Mouse (Mus musculus) cerebellum, adult 11 months (tissue): ENCODE data around the gene Utrn.
A peak's percentile ranks its signal among the peaks of the same experiment; 100 is the strongest.

ENCODE experiments used
- DNase-seq: peaks from one replicate; pipeline ENCODE4 v3.0.0; 2022

The Utrn gene

DNA sequence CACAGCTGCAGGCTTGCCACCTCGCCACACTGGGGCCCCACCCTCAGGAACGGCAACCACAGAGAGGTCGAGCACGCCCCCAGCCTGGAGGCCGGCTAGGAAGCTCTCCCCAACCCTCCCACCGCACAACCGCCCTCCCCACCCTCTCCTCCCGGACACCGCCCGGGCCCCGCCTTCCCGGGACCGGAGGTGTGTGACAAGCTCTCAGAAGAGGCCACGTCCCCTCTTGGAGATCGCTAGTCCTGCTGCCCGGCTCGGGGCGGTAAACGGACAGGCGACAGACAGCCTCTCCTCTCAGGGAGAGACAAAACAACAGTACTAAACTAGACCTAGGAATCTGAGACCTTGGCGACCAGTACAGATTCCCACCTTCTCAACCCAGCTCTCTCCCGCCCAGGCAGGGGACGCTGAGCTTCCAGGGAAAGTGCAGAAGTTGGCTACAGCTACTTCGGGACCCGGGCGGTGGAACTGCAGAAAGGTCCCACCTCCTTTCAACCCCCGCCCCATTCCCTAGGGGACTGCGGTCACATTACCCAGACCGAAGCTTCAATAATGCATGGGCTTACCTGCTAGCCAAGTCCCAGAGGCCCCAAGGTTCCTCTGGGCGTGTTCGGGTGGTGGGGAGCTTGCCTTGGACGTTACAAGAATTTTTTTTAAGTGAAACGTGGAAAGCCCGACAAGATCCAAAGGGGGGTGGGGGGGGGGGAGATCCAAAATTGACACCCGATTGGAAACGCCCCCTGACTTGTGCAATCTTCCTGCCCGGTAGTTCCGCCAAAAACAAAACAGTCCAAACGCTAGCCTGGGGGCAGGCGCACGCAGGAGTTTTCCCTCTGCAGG lies 756 bp downstream of the Utrn start:
- DNase-seq, result peak; percentile 58

DNA sequence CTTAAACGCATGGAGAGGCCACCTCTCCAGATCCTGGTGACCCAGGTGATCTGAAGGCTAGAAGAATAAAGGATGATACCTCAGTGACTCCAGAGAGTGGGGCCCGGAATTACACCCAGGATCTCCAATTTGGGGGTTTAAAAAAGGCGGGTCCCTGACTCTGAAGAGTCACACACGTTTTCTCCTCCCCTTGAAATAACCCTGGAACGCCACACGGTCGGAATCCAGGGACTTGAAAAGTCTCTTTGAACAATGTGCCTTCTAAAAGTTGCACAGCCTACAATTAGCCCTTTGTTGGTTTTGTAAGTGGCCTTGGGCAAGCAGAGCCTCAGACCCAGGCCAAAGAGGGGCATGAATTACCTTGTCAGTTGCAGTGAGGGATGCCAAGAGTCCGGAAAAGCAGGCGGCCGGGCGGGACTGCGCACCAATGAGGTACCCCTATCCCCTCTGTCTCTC lies 1.4 kb downstream of the Utrn start:
- no peak for DNase-seq

DNA sequence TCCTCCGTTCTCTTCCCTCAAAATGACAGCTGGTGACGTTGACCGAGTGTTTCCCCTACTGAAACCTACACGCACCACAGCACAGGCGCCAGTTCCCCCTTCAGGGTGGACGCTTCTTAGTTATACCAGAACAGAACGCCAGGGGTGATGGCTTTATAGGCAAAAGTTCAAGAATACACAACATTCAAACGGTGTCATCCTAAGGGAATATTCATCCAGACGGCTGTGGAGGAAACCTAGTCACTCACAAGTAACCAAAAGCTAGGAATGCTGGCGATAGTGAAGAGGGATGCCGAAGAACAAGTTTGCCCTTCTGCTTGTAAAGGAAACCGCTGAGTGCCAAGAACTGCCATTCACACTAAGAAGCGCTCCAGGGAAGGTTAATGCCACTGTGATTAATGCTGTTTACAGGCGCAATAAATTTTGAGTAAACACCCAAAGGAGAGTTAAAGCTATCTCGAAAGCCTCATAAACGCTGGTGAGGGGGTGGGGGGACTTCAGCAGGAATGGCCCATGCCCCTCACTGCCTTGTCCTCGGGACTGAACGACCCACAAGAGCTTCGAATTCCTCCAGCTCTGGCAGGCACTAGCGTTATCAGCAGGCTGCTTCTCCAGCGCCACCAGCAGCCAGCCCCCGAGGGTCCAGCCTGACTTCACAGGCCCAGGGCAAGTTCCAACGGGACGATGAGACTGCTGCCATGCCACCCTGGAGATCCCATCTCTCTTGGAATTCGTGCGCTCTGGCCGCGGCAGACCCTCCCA lies 2.0 kb downstream of the Utrn start:
- peak; percentile 17 for DNase-seq

DNA sequence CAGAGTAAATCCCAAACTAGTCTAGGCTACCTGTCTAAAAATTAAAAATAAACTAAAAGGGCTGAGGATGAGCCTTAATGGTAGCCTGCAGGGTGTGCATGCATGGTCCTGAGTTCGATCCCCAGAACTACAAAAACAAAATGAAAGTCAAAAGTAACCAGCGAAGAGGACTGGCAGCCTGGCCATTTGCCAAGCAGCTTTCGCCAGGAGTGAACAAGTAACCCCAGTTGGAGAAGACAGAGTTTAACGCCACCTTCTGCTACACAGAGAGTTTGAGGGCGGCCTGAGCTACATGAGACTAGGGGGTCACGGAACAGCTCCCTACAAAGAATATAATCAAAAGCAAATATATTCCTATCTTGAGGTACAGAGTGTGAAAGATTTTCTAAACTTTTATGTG lies 4.0 kb downstream of the Utrn start:
- no peak for DNase-seq

DNA sequence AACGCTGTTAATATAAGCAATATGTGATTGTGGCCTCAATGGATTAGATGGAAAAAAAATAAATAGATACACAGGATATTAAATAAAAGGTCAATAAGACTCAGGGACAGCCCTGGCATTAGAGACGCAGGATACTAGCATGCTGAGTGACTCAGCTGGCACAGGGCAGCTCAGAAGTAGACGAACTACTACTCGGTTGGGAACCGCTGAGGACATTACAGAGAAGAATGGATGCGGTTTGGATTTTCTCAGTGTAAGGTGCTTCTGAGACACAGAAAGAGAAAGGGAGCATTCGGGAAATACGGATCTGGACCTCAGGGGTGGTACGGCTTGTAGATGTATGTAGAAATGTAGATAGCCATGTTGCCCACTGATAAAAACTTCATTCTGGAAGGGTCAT lies 5.6 kb downstream of the Utrn start:
- no peak for DNase-seq

DNA sequence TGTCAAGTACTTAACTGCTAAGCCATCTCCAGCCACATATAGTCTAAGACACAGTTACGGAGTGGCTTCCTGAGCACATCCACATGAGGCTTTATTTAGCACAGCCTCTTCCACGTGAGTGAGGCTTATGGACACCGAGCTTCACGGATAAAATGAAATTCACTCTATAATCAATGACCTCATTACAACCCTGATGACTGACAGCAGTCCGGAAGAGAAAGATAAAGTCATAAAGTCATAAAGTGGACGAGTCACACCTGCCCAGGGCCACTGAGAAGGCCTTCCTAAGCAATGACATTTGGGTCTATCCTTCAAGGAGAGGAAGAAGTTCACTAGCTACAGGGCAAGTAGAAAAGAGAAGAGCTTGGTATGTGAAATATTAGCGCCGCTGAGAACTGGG lies 7.1 kb downstream of the Utrn start:
- DNase-seq, result no peak

DNA sequence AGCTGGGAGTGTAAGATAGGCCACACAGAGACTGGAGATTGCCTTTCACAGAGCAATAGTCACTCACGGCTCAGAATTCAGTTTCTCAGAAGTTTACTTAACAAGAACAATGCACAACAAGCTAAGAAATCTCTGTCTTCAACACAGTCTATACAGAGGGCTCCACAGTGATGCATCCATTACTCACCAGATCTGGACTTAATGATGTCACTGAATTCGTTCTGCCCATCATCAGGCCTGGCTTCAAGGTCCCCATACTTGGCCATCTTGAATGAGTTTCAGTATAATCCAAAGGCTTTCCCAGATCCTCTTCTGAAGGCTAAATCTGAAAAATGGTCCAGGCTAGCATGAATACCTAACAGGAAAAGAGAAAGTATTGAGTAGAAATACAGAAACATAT lies 7.8 kb downstream of the Utrn start:
- no peak for DNase-seq

DNA sequence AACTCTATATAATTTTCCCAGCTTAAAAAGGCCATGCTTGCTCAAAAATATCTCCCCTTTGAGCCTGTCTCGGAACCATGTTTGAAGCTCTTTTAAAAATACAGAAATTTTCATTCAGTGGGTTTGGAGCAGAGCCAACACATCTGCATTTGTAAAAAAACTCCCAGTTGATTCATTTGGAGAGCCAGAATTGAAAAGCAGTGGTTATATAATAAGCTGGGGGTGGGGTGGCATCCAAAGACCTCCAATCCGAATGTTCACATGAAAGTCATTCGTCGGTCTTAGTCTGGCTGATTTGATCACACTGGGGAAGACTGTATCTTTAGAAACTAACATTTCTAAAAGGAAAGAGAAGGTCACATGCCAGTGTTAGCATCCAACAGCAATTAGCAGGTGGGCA lies 8.4 kb downstream of the Utrn start:
- DNase-seq, result no peak

DNA sequence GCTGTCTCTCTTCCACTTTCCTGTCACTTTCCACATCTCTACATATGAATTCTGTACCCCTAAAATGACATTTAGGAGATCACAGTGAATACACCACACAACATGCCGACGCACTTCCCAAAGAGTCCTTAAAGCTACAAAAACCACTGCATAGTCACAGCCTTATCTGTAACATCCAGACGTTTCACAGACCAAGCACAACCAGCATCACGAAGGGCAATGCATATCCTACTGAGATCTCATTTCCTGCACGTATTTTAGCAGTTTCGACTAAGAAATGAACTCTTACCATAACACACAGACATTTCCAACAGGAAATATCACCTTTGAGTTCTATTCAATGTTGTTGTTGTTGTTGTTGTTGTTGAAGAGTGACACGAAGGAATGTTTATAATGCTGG lies 8.8 kb downstream of the Utrn start:
- no peak for DNase-seq

DNA sequence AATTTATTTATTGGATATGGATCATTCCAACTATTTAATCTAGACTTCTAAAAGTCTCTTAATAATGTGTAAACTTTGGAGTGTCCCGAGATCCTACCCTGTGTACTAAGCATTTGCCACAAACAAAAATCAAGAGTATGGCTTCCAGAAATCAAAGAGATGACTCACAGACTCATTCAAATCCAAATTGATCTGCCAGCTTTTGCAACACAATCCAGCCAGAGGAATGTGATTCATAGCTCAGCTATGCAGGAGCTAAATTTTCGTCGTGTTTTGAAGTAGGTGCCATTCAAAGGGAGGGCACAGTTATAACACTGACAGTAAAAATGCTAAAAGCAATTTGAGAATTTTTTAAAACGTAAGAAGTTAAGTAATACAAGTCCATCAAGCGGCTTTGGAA lies 11.1 kb downstream of the Utrn start:
- DNase-seq, result no peak

DNA sequence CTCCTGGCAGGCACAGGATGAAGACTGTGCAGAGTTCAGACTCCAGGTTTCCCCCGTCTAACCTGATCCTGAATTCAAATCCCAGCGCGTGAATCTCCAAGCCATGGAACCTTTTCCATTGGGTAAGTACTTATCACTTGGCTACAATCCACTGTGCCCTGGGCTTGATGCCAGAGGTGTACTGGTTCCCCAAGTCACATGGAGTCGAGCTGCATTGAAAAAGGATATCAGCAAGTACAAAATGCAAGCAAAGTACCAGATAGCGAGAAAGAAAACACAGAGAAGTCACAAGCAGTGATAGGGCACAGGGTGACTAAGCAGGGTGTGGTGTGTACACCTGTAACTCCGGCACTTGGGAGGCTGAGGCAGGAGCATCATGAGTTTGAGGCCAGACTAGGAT lies 14.9 kb downstream of the Utrn start:
- DNase-seq, result peak; percentile 42

DNA sequence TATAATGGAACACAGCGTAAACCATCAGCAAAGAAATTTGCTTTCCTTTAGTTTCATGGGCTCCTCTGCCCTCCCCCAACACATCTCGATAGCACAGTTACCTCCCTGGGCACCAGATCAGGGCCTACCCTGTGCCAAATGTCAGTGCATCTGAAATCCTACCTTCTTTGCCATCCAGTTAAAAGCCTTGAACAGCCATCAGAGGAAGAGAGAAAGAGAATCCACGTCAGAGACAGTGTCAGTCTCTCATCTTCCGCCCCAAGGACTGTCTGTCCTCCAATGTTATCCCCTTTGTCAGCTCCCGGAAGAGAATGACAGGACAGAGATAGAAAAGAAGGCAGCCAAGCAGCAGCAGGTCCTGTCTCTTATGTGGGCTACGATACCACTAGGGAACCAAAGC lies 15.4 kb downstream of the Utrn start:
- DNase-seq, result peak; percentile 26

DNA sequence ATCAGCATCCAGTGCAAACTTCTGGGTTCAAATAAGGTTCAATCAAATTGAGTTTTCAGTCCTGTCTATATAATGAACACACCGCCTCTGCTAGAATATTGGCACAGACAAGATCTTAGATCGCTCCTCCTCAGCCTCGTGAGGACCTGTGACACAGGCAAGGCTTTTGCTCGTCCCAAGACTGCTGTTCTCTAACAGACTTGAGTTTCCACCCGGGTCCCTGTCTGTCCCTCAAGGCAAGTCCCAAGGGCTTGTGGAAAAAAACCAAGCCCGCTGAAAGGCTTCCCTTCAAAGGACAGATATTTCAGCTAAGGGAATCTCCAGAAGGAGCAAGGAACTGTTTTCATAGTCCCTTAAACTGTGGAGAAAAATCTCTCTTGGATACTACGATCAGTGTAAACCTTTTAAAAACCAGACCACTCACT lies 16.0 kb downstream of the Utrn start:
- no peak for DNase-seq

DNA sequence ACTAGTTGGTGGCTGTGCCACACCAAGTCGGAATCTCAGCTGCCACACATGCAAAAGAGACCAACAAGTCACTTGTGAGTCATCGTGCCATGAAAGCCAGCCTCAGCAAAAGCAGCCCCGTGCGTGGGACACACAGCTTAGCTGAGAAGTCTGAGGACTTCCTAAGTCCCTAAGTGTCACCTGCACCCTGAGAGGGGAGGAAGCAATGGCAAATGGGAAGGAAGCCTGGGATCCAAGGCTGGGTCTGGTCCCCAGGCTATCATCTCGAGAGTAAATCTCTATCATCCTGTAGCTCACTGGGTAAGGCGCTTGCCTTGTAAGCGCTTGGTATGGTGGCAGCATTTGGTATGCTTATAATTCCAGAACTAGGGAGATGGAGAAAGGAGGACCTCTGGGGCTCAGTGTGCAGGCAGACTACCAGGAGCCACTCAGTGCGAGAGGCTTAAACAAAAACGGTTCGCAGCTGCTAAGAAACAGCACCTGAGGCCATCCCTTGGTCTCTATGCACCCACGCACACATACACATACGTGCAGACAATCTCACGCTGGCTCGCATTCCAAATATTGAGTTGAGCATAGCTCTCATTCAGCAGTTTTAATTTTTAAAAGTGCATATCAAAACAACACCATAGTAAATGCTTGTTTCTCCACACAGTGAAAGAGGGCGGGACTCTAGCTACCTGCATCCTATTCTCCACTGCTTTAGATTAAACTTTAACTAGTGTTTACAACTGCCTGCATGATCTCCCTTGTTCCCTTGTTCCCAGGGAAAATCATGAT lies 16.6 kb downstream of the Utrn start:
- DNase-seq, result no peak

DNA sequence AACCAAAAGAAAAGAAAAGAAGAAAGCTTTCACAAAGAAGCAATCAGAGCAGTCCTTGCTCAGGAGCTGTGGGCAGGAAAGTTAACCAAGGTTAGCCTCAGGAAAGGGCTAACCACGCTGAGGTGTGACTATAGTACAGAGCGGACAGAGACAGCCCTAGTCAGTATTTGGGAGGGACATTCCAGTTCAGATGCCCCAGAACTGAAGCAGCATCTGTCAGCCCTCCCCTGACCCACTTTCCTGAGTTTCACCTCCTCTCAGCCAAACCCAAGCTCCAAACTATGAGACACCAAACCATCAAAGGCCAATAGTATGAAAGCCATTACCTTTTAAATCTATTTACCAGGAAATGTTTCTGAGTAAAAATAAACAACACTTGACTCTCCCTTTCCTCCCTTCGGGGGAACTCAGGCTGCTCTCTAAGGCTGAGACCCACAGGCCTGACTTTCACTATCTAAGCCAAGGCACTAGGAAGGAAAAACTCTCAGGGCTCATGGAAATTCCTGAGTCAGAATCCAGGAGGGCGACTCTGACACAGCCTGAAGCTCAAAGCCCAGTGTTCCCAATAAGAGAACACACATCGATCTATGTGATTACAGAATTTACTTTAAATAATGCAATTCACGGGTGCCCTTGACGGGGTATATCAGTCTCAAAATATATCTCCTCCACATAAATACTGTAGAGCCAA lies 18.2 kb downstream of the Utrn start:
- DNase-seq, result no peak

DNA sequence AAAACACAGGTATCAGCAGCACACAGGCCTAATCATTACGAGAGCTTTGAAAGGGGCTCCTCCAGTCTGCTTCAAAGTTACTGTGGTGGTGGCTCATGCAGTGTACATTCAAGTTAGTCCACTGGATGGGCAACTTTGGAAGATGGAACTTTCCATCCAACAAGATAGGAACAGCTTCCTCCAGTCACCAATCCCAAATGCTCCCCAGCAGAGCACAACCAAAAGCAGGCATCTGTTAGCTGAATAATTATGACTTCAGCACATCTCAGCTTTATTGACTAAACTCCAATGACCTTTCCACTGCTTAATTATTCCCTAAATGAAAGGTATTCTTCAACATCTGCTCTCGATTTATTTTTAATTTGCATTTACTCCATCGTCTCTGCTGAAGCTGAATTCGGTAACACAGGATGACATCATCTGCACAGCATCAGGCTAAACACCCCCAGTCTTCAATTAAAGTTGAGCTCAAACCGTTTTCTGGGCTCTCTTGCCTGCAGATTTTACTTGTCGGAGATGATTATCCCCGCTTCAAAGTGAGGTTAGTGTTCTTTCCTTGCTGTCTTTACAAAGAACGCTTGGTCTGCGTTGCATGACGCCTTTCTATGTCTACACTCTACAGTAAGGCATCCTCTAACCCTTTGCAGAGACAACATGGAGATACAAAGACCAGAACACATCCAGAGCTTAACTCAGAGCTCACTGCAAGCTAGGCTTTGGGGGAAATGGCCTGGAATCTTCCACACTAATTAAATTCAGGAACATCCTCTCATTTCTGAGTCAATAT lies 20.6 kb downstream of the Utrn start:
- no peak for DNase-seq

DNA sequence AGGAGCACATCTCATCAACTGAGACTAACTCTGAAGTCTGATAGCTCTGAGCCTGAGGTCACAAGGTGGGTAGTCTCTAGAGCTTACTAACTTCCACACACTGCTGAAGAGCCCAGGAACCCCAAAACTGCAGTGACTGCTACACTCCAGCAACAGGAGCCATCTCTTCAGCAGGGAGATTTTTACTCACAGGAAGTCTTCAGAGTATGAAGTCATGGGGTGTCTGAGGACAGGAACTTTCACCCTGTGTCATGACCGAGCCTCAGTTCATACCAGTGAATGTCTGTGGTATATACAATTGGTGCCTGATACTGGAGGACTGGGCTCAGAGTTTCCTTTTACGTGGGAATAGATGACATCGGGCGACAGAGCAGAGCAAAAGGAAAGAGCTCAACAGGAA lies 26.6 kb downstream of the Utrn start:
- no peak for DNase-seq

DNA sequence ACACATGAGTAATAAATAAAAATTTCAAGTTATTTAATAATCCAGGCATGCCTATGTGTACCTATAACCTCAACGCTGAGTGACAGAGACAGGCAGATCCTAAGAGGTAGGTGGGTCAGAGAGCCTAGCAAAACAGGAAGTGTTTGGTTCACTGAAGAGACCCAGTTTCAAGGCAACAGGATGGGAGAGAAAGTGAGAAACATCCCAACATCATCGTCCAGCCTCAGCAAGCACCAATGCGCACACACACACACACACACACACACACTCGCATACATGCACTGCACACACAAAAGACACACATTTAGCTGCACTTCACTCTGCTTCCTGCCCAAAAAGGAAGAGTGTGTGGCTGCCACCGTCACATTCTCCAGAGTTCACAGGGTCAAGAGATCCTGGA lies 27.7 kb downstream of the Utrn start:
- DNase-seq, result no peak

DNA sequence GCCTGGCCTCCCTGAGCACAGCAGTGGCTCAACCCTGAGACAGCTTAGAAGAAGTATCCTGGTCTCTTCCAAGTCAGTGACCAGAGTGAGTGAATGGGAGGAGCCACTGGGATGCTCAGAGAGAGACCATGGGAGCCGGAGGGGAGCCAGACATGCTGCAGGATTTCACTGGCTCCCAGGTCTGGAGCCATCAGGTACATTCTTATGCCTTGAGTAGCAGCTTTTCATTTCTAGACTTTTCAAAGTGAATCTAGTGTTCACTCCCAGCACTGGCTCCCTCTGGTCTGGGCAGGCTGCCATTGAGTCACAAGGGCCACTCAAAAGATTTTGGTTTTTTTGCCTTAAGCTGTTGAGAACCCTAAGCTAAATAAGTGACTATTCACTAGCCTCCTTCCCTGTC lies 31.5 kb downstream of the Utrn start:
- DNase-seq, result no peak

DNA sequence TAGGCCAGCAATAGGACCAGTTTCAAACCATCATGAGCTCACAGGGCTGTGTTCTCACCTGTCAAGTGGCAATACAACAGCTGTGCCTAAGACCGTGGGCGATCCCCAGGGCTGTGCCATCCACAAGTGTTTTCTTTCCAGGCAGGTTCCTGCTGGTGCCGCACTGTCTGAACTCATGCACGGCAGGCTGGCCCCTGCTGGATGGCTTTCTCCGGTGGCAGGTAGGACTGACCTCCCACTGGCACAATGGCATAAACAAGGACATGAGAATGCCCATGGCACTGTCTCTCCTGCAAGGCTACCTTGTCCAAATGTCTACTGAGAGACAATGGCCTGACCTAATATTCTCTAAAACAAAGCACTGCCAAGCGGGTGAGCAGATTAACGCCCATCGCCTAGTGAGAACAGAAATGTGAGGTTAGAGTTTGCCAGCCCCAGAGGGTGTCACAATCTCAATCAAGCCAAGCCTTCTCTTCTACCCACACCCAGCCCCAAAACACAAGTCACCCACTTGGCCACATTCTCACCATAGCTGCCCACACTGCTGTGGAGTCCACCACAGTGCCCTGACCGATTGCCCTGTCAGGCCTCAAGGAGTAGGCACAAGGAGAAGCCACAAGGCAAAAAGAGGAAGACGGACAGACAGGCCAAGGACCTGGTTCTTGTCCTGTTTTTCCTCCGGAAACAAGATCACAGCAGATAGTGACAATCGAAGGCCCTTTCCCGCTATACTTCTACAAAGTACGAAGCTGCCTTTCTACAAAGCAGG lies 32.9 kb downstream of the Utrn start:
- DNase-seq, result no peak

DNA sequence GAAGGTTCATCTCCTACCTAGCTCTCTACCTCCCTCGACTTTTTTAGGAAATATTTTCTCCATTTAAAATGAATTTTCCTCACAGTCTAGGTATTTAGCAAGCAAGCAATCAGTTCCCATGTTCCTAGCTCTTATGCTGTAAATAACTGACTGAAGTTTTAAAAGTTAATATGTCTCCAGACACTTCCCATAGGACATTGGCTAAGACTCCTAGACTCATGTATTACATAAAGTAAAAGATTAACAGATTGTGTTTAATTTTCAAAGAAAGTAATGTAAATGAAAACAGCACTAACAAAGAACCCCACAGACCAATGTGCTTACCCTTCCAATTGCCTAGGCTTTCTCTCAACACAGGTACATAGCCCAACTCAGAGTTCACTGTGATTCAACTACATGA lies 35.0 kb downstream of the Utrn start:
- no peak for DNase-seq
